Mouse (Mus musculus) gastrocnemius, adult 2 months (tissue): ENCODE results near the gene Nrgn. TPM values are rescaled to one million over a fixed set of nuclear protein-coding genes. Genes with fewer than 3 reads are reported as not detected.

Source experiments
- DNase-seq: peaks from one replicate; pipeline ENCODE4 v3.0.0; 2022
- H3K27ac ChIP-seq: fragments of 200-600 bp; 2 replicates; pipeline ENCODE4 v1.8.1; 2022; ENCODE audit warnings: mild to moderate bottlenecking
- H3K4me3 ChIP-seq: fragments of 200-600 bp; 2 replicates; pipeline ENCODE4 v1.8.1; 2022; ENCODE audit warnings: mild to moderate bottlenecking, moderate library complexity
- CTCF ChIP-seq: fragments of 200-600 bp; IDR thresholded peaks from 2 replicates; pipeline ENCODE4 v1.8.1; 2022; ENCODE audit warnings: antibody characterized with exemption, mild to moderate bottlenecking, moderate library complexity
- intact Hi-C: fragments of 180-260 bp; cut with DNase I; formaldehyde crosslinking; loops from one replicate; pipeline ENCODE4 v1.15.1; 2025
- total RNA-seq, 2 experiments: library from RNA; stranded (reverse); gene quantifications; 2 replicates each; pipeline ENCODE4 v1.2.3; 2021

The Nrgn gene
- total RNA-seq, 2 experiments from 2014 or later: 0.23 to 0.42 TPM

DNA sequence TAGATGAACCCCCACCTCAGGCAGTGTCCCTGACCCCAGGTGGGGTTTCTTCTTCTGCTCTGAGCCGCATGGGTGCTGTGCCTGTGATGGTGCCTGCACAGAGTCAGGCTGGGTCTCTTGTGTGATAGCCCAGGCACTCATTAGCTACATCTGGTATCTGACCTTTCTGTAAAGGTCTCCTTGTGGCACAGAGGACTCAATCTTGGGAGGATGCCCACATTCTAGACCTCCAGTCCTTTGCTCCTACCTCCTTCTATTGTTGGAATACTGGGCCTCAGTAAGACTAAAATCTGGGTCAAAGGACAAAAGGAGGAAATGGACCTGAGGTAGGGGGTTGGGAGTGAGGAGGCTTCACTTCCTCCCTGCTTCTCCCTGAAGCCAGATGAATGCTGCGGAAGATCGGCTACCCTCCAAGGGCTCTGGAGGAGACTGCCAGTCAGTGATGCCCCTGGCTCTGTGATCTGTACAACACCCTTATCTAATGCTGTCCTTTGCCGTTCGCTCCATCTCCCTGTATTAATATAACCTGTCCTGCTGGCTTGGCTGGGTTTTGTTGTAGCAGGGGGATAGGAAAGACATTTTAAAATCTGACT, 14.9 kb downstream of the Nrgn start:
- peak overlapping the region; percentile 46 for H3K27ac ChIP-seq
- peak overlapping the region; percentile 39 for H3K4me3 ChIP-seq
- intact Hi-C loops: no loop called here
- DNase-seq: no peak
- TF ChIP-seq CTCF: no peak

DNA sequence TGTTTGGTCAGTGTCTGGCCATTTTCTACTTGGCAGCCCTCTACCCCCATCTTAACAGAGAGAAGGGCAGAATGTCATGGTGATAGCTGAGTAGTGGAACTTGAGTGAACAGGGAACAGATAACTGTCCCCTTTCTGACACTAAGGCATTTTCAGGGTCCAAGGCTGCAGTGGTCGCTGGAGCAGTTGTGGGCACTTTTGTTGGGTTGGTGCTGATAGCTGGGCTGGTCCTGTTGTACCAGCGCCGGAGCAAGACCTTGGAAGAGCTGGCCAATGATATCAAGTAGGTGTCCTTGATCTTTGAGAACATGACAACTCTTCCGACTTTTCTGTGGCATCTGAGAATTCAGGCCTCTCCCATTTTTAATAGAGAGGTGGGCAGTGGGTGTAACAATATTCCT, 15.9 kb downstream of the Nrgn start:
- TF ChIP-seq CTCF: no peak
- DNase-seq: no peak
- Histone ChIP-seq H3K27ac (peak overlapping the region; percentile 12; the same call in 1 of the 2 replicates), H3K4me3 (peak overlapping the region; percentile 9)
- intact Hi-C loops: no loop called here

DNA sequence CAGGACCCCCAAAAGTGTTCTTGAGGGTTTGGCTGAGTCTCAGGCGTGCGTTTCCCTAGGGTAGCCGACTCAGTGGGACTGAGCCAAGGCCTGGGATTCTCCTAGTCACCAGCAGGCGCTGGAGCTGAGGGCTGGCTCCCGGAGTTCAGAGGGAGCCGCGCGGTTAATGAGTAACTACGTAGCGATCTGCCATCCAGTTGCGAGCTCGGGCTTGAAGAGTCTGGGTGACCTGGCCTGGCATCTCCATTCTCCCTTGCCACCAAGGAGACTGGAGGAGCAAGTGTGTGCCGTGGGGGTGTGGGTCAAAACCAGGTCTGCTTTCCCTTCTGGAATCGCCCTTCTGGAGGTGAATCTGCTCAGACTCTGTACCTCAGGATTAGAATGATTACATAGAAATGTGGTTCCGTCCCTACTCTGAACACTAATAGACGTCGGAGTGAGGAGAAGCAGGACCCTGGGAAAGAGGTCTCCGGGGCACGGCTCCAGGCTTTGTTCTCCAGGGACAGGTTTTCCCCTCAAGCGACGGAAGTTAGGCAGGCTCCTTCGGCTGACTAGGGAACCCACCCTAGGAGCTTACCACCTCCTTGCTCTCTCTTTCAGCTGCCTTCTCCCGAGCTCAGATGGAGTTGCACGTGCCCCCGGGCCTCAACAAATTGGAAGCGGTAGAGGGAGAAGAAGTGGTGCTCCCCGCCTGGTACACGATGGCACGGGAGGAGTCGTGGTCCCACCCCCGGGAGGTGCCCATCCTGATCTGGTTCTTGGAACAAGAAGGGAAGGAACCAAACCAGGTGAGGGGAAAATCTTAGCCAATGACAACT, 21.6 kb downstream of the Nrgn start:
- TF ChIP-seq CTCF: peak; percentile 55
- peak; percentile 67 for DNase-seq
- intact Hi-C loops: no loop called here
- H3K27ac ChIP-seq: peak overlapping the region; percentile 92
- H3K4me3 ChIP-seq: peak overlapping the region; percentile 77

DNA sequence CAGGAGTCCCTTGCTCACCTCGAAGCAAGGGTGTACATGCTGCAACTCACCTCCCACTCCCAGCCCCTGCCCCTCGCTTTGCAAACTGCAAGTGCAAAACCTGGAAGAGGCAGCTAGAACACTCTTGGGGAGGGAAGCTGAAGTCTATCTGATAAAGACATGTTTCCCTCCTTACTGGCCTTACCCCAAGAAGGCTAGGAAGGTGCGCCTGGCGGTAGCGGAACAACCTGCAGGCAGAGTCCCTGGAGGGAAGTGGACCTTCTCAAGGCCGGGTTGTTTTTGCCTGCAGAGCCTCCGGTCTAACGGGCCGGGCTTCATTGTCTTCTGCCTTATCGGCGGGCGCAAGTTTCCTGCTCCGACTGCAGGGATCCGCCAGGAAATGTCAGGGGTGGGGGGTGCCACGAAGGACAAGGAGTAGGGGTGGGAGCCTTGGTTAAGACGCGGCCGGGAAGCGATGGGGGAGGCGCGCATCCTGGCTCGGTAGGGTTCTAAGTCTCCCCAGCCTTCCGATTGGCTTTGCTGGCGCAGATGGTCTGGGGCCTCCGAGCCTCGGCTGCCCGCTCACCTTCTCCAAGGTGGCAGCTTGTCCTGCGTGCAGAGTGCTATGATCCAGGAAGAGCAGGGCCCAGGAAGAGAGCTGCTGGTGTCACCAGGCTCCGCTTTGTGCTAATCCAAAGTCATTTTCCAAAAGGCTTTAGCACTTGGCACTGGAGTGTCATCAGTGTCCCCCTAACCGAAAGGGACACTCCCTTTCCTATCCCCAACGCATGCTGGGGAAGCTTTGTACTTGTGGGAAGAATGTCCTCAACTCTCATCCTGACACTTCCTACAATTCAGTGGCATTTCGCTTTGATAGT, 22.4 kb downstream of the Nrgn start:
- intact Hi-C loops: no loop called here
- peak; percentile 75 for DNase-seq
- peak overlapping the region; percentile 92 for H3K27ac ChIP-seq
- peak overlapping the region; percentile 77 for H3K4me3 ChIP-seq
- TF ChIP-seq CTCF: peak; percentile 53

DNA sequence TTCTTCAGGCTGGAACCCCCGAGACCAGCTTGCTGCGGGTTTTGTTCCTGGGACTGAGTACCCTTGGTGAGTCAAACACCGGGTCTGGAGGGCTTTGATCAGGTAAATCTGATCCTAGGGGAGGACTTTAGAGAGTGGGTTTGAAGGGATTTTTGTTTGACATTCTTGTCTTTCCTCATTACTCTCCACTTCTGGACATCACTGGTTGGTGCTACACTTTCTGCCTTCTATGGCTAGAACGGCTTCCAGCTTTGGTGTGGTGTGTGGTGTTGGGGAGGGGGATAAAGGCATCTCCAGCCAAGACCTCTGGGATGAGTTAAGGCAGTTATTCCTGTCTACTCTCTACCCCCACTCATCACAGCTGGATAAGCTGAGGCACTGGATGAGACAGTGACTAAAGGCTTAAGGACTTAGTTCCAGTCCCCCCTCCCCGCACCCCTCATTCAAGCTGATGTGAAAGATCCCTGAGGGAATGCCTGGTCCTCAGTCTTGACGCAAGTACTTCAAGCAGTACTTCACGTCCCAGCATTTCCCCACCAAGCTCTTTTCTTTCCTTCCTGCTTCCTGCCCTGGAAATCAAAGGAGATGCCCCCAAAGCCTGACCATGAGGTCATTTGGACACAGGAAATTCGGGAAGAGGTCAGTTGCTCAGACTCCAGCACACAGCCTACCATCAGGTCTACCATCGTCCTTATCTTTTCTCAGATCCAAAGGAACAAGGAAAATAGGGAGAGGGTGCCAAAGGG, 24.3 kb downstream of the Nrgn start:
- peak overlapping the region; percentile 77 for H3K4me3 ChIP-seq
- DNase-seq: no peak
- intact Hi-C loops: no loop called here
- H3K27ac ChIP-seq: peak overlapping the region; percentile 92
- no peak for TF ChIP-seq CTCF

DNA sequence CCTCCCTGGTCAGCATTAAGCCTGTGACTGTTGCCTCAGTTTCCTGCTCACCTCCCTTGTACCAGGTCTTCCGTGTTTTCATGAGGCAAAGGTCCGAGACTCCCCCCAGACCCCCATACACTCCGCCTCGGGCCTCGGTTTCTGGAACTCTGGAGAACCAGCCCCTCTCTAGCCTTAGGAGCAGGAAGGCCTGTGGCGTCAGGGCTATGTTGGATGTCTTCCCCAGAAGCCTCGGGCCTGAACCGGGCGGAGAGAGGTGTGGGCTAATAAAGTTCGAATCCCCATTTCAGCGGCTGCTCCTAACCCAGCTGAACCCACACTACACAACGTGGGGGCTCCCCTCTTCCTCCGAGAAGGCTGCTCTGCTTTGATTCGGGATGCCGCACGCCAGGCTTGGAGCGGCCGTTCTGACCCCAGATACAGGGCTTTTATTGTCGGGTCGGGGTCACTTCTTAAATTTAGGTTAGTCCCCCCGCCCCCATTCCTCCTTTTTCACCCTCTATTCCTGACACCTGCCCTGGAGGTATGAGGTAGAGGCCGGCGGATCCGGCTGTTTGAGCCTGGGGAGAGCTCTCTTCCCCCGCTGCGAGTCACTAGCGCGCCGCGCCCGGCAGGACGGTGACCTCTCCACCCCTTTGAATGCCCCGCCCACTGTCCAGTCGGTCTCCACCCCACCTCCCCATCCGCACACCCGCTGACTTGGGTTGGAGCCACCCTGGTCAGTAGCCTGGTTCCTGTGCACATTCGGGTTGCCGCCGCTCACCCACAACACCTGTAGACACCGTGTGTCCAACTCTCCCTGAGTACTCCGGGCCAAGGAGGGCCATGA, 25.1 kb downstream of the Nrgn start, which contains the start of gene Esam:
TSS of gene Esam (plus strand) at position 683 of the 829 bp plus-strand sequence.
- TF ChIP-seq CTCF: peak; percentile 15; the same call in 1 of the 2 replicates
- peak within 1 kb of the TSS; percentile 92 for H3K27ac ChIP-seq
- intact Hi-C loops: no loop called here
- DNase-seq: peak; percentile 85
- H3K4me3 ChIP-seq: peak within 1 kb of the TSS; percentile 77

DNA sequence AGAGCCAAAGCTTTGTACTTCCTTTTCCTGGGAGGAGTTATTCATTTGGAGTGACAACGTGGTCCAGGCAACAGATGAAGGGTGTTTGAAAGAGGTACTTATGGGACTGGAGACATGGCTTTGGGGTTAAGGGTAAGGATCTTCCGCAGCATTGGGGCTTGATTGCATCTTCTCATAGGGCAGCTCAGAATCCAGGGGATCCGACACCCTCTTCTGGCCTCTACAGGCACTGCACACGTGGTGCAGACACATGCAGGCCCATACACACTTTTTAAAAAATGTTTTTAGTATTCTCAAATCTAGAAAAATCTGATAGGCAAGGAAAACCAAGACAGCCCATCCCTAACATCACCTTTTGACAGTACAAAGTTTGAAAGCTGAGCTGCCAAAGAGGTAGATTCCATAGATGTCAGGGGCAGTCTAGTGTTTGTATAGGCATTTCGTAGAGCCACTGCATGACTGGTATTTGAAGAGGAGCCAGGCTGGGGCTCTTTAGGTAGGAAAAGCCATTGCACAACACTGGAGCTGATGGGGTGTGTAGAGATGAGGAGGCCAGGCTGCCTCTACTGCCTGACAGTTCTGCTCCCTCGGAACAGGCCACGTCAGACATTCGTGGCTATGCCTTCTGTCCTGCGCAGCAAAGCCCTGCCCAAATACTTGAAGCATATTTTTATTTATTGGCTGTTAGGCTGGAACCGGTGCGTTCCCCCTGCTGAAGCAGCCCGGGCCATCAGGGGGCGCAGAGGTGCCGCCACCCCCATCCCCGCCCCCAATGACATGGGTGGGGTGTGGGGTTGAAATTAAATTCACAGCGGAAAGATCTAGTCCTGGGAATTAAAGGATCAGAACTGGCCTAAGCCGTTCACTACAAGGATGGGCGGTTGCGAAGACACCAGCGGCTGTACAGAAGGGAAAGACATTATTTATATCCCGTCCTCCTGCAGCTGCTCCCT, 26.0 kb downstream of the Nrgn start:
- intact Hi-C loops: no loop called here
- peak; percentile 39 for DNase-seq
- peak; percentile 60 for TF ChIP-seq CTCF
- peak overlapping the region; percentile 77 for H3K4me3 ChIP-seq
- peak overlapping the region; percentile 92 for H3K27ac ChIP-seq

DNA sequence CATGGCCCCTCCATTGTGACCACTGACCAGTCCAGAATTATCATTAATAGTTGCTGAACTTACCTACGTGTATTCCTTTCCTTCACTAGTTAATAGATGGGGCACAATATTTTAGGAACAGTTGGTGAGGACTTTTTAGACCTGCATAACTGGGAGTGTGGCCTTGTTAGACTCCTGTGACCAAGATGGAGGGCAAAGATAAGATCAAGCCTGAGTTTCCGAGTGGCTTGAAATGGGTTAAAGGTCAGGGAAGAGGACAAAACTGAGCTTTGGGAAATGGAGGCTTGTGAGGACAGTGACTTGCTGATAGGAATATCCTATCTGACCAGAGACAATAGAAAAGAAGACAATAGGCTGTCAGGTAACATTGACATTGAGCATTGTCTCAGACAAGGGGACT, 27.2 kb downstream of the Nrgn start:
- no peak for TF ChIP-seq CTCF
- no peak for DNase-seq
- Histone ChIP-seq H3K27ac (no peak overlapping the region), H3K4me3 (no peak overlapping the region)
- intact Hi-C loops: no loop called here

DNA sequence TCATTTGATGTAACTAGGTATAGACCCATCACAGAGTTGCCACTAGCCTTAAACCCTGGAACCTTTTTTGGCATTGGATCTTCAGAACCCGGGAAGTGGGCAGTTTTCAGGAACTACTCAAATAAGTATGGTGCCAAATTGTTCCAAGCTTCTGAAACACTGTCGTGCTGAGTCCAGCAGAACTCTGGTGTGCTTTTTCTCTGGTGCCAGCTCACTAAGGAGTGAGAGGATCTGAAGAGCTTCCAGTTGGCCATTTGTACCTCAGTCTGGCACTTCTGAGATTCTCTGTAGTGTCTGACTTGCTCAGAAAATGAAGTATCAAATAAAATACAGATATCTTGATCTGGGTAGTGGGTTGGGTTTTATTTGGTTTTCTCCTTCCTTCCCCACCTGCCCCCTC, 32.7 kb downstream of the Nrgn start:
- DNase-seq: no peak
- no peak for TF ChIP-seq CTCF
- intact Hi-C loops: no loop called here

DNA sequence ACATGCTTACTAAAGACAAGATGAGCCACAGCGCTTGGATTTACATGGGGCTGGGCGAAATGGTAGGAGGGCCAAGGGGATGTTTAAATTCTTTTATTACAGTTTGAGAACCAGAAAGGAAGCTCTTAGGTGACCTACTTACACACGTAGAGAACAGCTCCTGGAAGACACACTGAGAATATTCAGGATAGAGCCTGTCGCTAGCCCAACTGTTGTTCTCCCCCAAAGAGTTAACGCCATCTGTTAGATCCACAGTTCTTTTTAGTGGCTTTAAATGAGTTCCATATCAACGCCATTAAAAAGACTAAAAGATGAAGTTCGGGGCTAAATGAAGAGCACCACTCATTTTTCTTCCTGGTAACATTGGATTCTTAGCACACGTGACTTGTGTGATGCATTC, 33.7 kb downstream of the Nrgn start:
- H3K4me3 ChIP-seq: no peak overlapping the region
- no peak overlapping the region for H3K27ac ChIP-seq
- no peak for DNase-seq
- no peak for TF ChIP-seq CTCF
- intact Hi-C loops: no loop called here

More for the DNA sequence above, 32.7 kb downstream of the Nrgn start:
- Histone ChIP-seq H3K27ac (no peak overlapping the region), H3K4me3 (no peak overlapping the region)
